Mouse (Mus musculus): ENCODE results near the gene Vav3.

Vav3 gene

GRCm38 (mm10) chr3:109711751-109712150 is 371.3 kb downstream of the Vav3 start:
- no peak for DNase-seq

GRCm38 (mm10) chr3:109714476-109714875 is 374.0 kb downstream of the Vav3 start:
- DNase-seq, result no peak

DNA sequence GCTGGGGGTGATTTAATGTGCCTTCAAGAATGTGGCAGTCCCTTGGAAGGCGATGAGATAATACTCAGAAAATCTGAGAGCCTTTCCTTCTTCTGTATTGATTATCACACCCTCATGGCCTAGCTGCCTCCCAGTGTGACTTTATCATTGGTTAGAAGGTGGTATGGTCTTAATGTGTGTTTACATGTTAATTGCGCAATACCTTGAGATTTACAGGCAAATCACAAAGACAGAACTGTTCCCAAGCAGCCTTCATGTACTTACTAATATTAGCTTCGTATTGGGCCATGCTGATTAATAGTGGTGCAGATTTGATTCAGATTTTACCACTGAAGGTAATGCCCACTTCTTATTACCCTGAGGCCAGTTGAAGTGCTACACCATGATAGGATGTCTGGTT is 381.3 kb downstream of the Vav3 start:
- DNase-seq, result no peak

- no peak for DNase-seq
Measured at GRCm38 (mm10) chr3:109726776-109727175, 386.3 kb downstream of the Vav3 start.

GRCm38 (mm10) chr3:109731592-109732230 is 391.3 kb downstream of the Vav3 start:
- peak; percentile 53 for DNase-seq

- peak; percentile 69 for DNase-seq
Measured at GRCm38 (mm10) chr3:109732327-109733182, 392.1 kb downstream of the Vav3 start.

All from retina, postnatal 1 day (tissue).